Mouse (Mus musculus): ENCODE measurements around the gene Lrr1. TPM values are rescaled to one million over a fixed set of nuclear protein-coding genes. Genes with fewer than 3 reads are reported as not detected.
A peak's percentile ranks its signal among the peaks of the same experiment; 100 is the strongest.

Gene Lrr1
- total RNA-seq, 1 experiment: 10.4 TPM

DNA sequence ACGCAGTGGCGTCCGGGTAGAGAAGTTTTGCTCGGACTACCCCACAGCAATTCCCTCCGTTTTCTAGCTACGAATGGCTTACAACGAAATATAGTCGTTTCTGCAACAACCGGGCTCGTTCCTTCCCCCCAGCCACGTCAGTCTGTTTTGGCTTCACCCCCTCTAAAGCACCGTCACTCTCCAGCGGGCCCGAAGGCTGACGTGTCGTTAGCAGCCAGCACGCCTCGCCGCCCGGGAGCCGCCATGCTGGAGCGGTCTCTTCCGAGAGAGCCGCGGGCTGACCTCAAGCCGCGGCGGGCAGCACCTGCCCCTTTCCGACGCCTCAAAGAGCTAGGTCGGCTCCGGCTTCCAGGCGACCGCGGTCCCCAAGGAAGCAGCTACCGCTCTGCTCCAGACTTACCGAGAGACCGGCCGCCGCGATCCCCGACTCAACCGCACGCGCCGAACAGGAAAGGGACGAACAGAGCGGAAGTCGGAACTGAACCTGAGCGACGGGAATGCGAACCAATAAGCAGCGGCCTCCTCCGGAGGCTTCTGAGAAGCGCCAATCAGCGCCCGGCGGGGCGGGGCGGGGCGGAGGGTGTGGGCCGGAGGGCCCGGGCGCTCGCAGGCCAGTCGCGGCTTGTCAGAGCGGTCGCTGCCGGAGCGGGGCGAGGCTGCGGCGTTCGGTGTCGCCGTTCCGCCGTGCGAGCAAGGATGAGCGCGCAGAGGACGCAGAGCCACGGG is 15.1 kb downstream of the Lrr1 start, which contains the start of the genes Rpl36al and Mgat2:
TSS of gene Rpl36al (minus strand) at position 501 of the 726 bp plus-strand sequence.
TSS of gene Mgat2 (plus strand) at position 575 of the 726 bp plus-strand sequence.
- H3K36me3 ChIP-seq (ENCODE audit: control insufficient read depth, insufficient read depth, low read length, poor library complexity, severe bottlenecking): peaks cover 9% of the 10 kb centered on the region
- peak within 1 kb of the TSS; percentile 54 for H3K27ac ChIP-seq (ENCODE audit: insufficient read depth, low read depth, low read length, poor library complexity, severe bottlenecking)
- H3K9ac ChIP-seq (ENCODE audit: insufficient read depth, low read depth, low read length, poor library complexity, severe bottlenecking): peak within 1 kb of the TSS; percentile 96
- no peaks in the 10 kb centered on the region for H3K9me3 ChIP-seq (ENCODE audit: control insufficient read depth, insufficient read depth, low read depth, low read length)
- peak; percentile 98 for DNase-seq (ENCODE audit: low read depth, low spot score)
- H3K4me3 ChIP-seq (ENCODE audit: insufficient read depth in 1 of 2, low read depth in 1 of 2, low read length in 2 of 2, poor library complexity in 1 of 2, severe bottlenecking in 1 of 2): peak within 1 kb of the TSS; percentile 92 to 97
- in situ Hi-C loops (cut with MboI; ENCODE audit: low sequenced_read_pairs in 2 of 2, unreplicated experiment in 2 of 2): no loop called here
- TF ChIP-seq CHD2 (IDR thresholded peaks at IDR 0.05; ENCODE audit: low read depth, low read length): peak; percentile 84
- TF ChIP-seq ZNF384 (IDR thresholded peaks at IDR 0.05; ENCODE audit: low read depth, low read length): no peak
- TF ChIP-seq MAFK (IDR thresholded peaks at IDR 0.05; ENCODE audit: insufficient read depth, low read depth, low read length): no peak
- TF ChIP-seq ZC3H11A (IDR thresholded peaks at IDR 0.05; ENCODE audit: borderline replicate concordance, low read depth, low read length): no peak
- 0 out of 2 replicates have a peak, but pooled peaks have one; percentile 42 for TF ChIP-seq HCFC1 (IDR thresholded peaks at IDR 0.05; ENCODE audit: borderline replicate concordance, insufficient read depth, low read length)
- peaks cover 2% of the 10 kb centered on the region in 2 experiments; a peak in 2 of 4 replicates for H3K4me1 ChIP-seq (ENCODE audit: control insufficient read depth in 2 of 2, insufficient read depth in 2 of 2, low read length in 2 of 2, poor library complexity in 1 of 2)

DNA sequence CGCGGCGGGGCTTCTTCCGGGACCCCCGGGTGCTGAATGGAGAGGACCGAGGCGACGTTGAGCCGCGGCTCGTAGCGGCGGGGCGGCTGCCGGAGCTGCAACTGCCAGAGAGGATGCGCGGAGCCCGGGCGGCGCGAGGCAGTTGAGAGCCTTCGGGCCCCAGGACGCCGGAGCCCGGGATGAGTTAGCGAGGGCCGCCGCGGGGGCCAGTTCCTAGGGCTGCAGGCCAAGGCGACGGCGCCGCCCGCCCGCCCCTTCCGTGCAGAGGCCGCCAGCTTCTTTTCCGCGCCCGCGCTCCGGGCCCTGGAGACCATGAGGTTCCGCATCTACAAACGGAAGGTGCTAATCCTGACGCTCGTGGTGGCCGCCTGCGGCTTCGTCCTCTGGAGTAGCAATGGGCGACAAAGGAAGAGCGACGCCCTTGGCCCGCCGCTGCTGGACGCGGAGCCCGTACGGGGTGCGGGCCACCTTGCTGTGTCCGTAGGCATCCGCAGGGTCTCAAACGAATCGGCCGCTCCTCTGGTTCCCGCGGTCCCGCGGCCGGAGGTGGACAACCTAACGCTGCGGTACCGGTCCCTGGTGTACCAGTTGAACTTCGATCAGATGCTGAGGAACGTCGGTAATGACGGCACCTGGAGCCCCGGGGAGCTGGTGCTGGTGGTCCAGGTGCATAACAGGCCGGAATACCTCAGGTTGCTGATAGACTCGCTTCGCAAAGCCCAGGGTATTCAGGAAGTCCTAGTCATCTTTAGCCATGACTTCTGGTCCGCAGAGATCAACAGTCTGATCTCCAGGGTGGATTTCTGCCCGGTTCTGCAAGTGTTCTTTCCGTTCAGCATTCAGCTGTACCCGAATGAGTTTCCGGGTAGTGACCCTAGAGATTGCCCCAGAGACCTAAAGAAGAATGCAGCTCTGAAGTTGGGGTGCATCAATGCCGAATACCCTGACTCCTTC is 16.0 kb downstream of the Lrr1 start:
- peak overlapping the region; percentile 91 for H3K9ac ChIP-seq (ENCODE audit: insufficient read depth, low read depth, low read length, poor library complexity, severe bottlenecking)
- no peak for TF ChIP-seq MAFK (IDR thresholded peaks at IDR 0.05; ENCODE audit: insufficient read depth, low read depth, low read length)
- no peak for TF ChIP-seq CHD2 (IDR thresholded peaks at IDR 0.05; ENCODE audit: low read depth, low read length)
- TF ChIP-seq ZC3H11A (IDR thresholded peaks at IDR 0.05; ENCODE audit: borderline replicate concordance, low read depth, low read length): no peak
- TF ChIP-seq ZNF384 (IDR thresholded peaks at IDR 0.05; ENCODE audit: low read depth, low read length): no peak
- no peak for DNase-seq (ENCODE audit: low read depth, low spot score)
- no peaks in the 10 kb centered on the region for H3K9me3 ChIP-seq (ENCODE audit: control insufficient read depth, insufficient read depth, low read depth, low read length)
- in situ Hi-C loops (cut with MboI; ENCODE audit: low sequenced_read_pairs in 2 of 2, unreplicated experiment in 2 of 2): no loop called here
- peaks cover 9% of the 10 kb centered on the region for H3K36me3 ChIP-seq (ENCODE audit: control insufficient read depth, insufficient read depth, low read length, poor library complexity, severe bottlenecking)
- peak overlapping the region; percentile 92 to 97 for H3K4me3 ChIP-seq (ENCODE audit: insufficient read depth in 1 of 2, low read depth in 1 of 2, low read length in 2 of 2, poor library complexity in 1 of 2, severe bottlenecking in 1 of 2)
- H3K27ac ChIP-seq (ENCODE audit: insufficient read depth, low read depth, low read length, poor library complexity, severe bottlenecking): peak overlapping the region; percentile 54
- peaks cover 2% of the 10 kb centered on the region in 2 experiments; a peak in 2 of 4 replicates for H3K4me1 ChIP-seq (ENCODE audit: control insufficient read depth in 2 of 2, insufficient read depth in 2 of 2, low read length in 2 of 2, poor library complexity in 1 of 2)

DNA sequence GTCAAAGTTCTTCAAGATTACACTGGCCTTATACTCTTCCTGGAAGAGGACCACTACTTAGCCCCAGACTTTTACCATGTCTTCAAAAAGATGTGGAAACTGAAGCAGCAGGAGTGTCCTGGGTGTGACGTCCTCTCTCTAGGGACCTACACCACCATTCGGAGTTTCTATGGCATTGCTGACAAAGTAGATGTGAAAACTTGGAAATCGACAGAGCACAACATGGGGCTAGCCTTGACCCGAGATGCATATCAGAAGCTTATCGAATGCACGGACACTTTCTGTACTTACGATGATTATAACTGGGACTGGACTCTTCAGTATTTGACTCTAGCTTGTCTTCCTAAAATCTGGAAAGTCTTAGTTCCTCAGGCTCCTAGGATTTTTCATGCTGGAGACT is 16.8 kb downstream of the Lrr1 start:
- H3K4me1 ChIP-seq (ENCODE audit: control insufficient read depth in 2 of 2, insufficient read depth in 2 of 2, low read length in 2 of 2, poor library complexity in 1 of 2): peaks cover 0 to 2% of the 10 kb centered on the region in 2 experiments; a peak in 1 of 4 replicates
- H3K27ac ChIP-seq (ENCODE audit: insufficient read depth, low read depth, low read length, poor library complexity, severe bottlenecking): no peak overlapping the region
- H3K4me3 ChIP-seq (ENCODE audit: insufficient read depth in 1 of 2, low read depth in 1 of 2, low read length in 2 of 2, poor library complexity in 1 of 2, severe bottlenecking in 1 of 2): peak overlapping the region; percentile 92 to 97
- H3K36me3 ChIP-seq (ENCODE audit: control insufficient read depth, insufficient read depth, low read length, poor library complexity, severe bottlenecking): peaks cover 11% of the 10 kb centered on the region
- DNase-seq (ENCODE audit: low read depth, low spot score): no peak
- H3K9me3 ChIP-seq (ENCODE audit: control insufficient read depth, insufficient read depth, low read depth, low read length): no peaks in the 10 kb centered on the region
- TF ChIP-seq MAFK (IDR thresholded peaks at IDR 0.05; ENCODE audit: insufficient read depth, low read depth, low read length) (no peak), CHD2 (IDR thresholded peaks at IDR 0.05; ENCODE audit: low read depth, low read length) (no peak), HCFC1 (IDR thresholded peaks at IDR 0.05; ENCODE audit: borderline replicate concordance, insufficient read depth, low read length) (no peak)
- peak overlapping the region; percentile 91; the same call in 1 of the 2 replicates for H3K9ac ChIP-seq (ENCODE audit: insufficient read depth, low read depth, low read length, poor library complexity, severe bottlenecking)
- in situ Hi-C loops (cut with MboI; ENCODE audit: low sequenced_read_pairs in 2 of 2, unreplicated experiment in 2 of 2): no loop called here

DNA sequence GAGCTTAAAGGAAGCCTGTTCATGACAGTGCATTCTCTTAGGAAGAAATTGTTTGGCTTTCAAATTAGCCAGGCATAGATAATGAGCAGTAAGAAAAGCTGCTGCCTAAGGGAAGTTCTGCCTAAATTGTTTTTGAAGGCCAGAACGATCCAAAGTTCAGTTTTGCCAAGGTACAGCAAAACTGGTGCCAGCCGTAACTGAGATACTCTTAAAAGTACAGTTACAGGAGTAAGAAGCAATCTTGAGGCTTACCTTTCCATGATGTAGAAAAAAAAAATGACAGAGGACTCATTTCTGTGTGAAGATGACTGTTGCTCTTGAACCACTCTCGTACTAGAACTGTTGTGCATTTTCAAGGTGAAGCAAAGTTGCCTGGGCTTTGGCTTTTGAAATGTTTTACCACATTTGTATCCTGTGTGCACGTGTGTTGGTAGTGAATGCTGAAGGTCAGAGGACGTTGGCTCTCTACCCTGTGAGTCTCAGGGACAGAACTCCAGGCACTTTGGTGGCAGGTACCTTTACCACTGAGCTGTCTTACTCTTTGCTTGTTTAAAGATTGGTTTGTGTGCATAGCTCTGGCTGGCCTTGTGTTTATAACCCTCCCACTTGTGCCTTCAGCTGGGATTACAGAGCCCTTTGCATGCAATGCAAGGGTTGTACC is 18.3 kb downstream of the Lrr1 start:
- Histone ChIP-seq H3K4me3 (ENCODE audit: insufficient read depth in 1 of 2, low read depth in 1 of 2, low read length in 2 of 2, poor library complexity in 1 of 2, severe bottlenecking in 1 of 2) (no peak overlapping the region), H3K9me3 (ENCODE audit: control insufficient read depth, insufficient read depth, low read depth, low read length) (no peaks in the 10 kb centered on the region), H3K9ac (ENCODE audit: insufficient read depth, low read depth, low read length, poor library complexity, severe bottlenecking) (no peak overlapping the region), H3K36me3 (ENCODE audit: control insufficient read depth, insufficient read depth, low read length, poor library complexity, severe bottlenecking) (peaks cover 11% of the 10 kb centered on the region), H3K4me1 (ENCODE audit: control insufficient read depth in 2 of 2, insufficient read depth in 2 of 2, low read length in 2 of 2, poor library complexity in 1 of 2) (peaks cover 0 to 2% of the 10 kb centered on the region in 2 experiments; a peak in 1 of 4 replicates), H3K27ac (ENCODE audit: insufficient read depth, low read depth, low read length, poor library complexity, severe bottlenecking) (no peak overlapping the region)
- no peak for DNase-seq (ENCODE audit: low read depth, low spot score)
- TF ChIP-seq ZNF384 (IDR thresholded peaks at IDR 0.05; ENCODE audit: low read depth, low read length) (no peak), ZC3H11A (IDR thresholded peaks at IDR 0.05; ENCODE audit: borderline replicate concordance, low read depth, low read length) (no peak), HCFC1 (IDR thresholded peaks at IDR 0.05; ENCODE audit: borderline replicate concordance, insufficient read depth, low read length) (no peak)
- in situ Hi-C loops (cut with MboI; ENCODE audit: low sequenced_read_pairs in 2 of 2, unreplicated experiment in 2 of 2): no loop called here
